Mouse (Mus musculus): Measurements from ENCODE around the gene Tbce. TPM values are rescaled to one million over a fixed set of nuclear protein-coding genes. Genes with fewer than 3 reads are reported as not detected.

The Tbce gene
- total and polyA plus RNA-seq, 3 experiments = 27.2 to 82.1 (median 54.4) TPM

GRCm38 (mm10) chr13:13969796-13970195, 69.6 kb downstream of the Tbce start:
- Histone ChIP-seq H3K79me2 (replicated peaks; ENCODE audit: control insufficient read depth, extremely low read depth, insufficient read depth, poor library complexity, severe bottlenecking) (0 out of 2 replicates have a peak, but pooled peaks cover 4% of the 10 kb centered on the region), H3K4me1 (ENCODE audit: control insufficient read depth in 1 of 2, insufficient read depth in 2 of 2) (peaks cover 9 to 35% of the 10 kb centered on the region in 2 experiments), H3K36me3 (replicated peaks in 1 of 2; ENCODE audit: control insufficient read depth in 1 of 2, insufficient read depth in 1 of 2, low read length in 1 of 2) (peaks cover 9 to 41% of the 10 kb centered on the region in 2 experiments), H3K9ac (ENCODE audit: insufficient read depth, low read depth) (no peak overlapping the region), H3K27me3 (replicated peaks) (no peaks in the 10 kb centered on the region), H3K9me3 (replicated peaks; ENCODE audit: low read length) (no peaks in the 10 kb centered on the region), H3K4me3 (replicated peaks in 1 of 3; ENCODE audit: low read depth in 2 of 3, low read length in 2 of 3, poor library complexity in 1 of 3) (no peak overlapping the region), H3K27ac (ENCODE audit: insufficient read depth, low read depth) (no peak overlapping the region), H3K4me2 (ENCODE audit: insufficient read depth, low read depth, poor library complexity, severe bottlenecking) (no peak overlapping the region)
- DNase-seq (ENCODE audit: extremely low read depth) = no peak
- in situ Hi-C loops (cut with MboI; ENCODE audit: low pct_ligation_motif_present, low pct_unique_long_range_greater_than_20kb, low sequenced_read_pairs) (no loop called here), dilution Hi-C loops (cut with MboI; ENCODE audit: extremely low pct_ligation_motif_present, extremely low pct_unique_long_range_greater_than_20kb, low sequenced_read_pairs) (no loop called here)
- TF ChIP-seq ZNF384 (IDR thresholded peaks at IDR 0.05; ENCODE audit: low read depth, low read length) (no peak), UBTF (IDR thresholded peaks at IDR 0.05; ENCODE audit: low read depth, low read length) (no peak), ZC3H11A (IDR thresholded peaks at IDR 0.05; ENCODE audit: low read depth, low read length) (no peak), MAX (IDR thresholded peaks at IDR 0.05; ENCODE audit: low read length) (no peak), MAZ (IDR thresholded peaks at IDR 0.05; ENCODE audit: low read depth, low read length) (no peak), EP300 (IDR thresholded peaks at IDR 0.05; ENCODE audit: low read length) (no peak), MAFK (IDR thresholded peaks at IDR 0.05; ENCODE audit: insufficient replicate concordance, low read length) (no peak), KAT2A (IDR thresholded peaks at IDR 0.05; ENCODE audit: insufficient replicate concordance, low read length) (no peak), CHD2 (IDR thresholded peaks at IDR 0.05; ENCODE audit: low read length) (no peak), POLR2A (IDR thresholded peaks at IDR 0.05; ENCODE audit: low read depth, low read length) (no peak), CHD1 (IDR thresholded peaks at IDR 0.05; ENCODE audit: low read depth, low read length) (no peak), MXI1 (IDR thresholded peaks at IDR 0.05; ENCODE audit: low read depth, low read length) (no peak), HCFC1 (IDR thresholded peaks at IDR 0.05; ENCODE audit: low read depth, low read length) (no peak), ELF1 (IDR thresholded peaks at IDR 0.05; ENCODE audit: low read depth, low read length) (no peak), IRF4 (IDR thresholded peaks at IDR 0.05; ENCODE audit: low read depth, low read length) (no peak)

GRCm38 (mm10) chr13:13968629-13969111, 70.8 kb downstream of the Tbce start:
- in situ Hi-C loops (cut with MboI; ENCODE audit: low pct_ligation_motif_present, low pct_unique_long_range_greater_than_20kb, low sequenced_read_pairs) = no loop called here
- 0 out of 2 replicates have a peak, but pooled peaks cover 9% of the 10 kb centered on the region for H3K79me2 ChIP-seq (replicated peaks; ENCODE audit: control insufficient read depth, extremely low read depth, insufficient read depth, poor library complexity, severe bottlenecking)
- peak; percentile 74 for DNase-seq (ENCODE audit: extremely low read depth)
- 0 out of 2 replicates have a peak overlapping the region, but pooled peaks have one; percentile 7 for H3K4me2 ChIP-seq (ENCODE audit: insufficient read depth, low read depth, poor library complexity, severe bottlenecking)
- peaks cover 14 to 43% of the 10 kb centered on the region in 2 experiments for H3K36me3 ChIP-seq (replicated peaks in 1 of 2; ENCODE audit: control insufficient read depth in 1 of 2, insufficient read depth in 1 of 2, low read length in 1 of 2)
- peak overlapping the region; percentile 75 for H3K27ac ChIP-seq (ENCODE audit: insufficient read depth, low read depth)
- H3K9ac ChIP-seq (ENCODE audit: insufficient read depth, low read depth) = peak overlapping the region; percentile 36
- no peaks in the 10 kb centered on the region for H3K27me3 ChIP-seq (replicated peaks)
- H3K9me3 ChIP-seq (replicated peaks; ENCODE audit: low read length) = no peaks in the 10 kb centered on the region
- H3K4me1 ChIP-seq (ENCODE audit: control insufficient read depth in 1 of 2, insufficient read depth in 2 of 2) = peaks cover 9 to 35% of the 10 kb centered on the region in 2 experiments
- no peak overlapping the region for H3K4me3 ChIP-seq (replicated peaks in 1 of 3; ENCODE audit: low read depth in 2 of 3, low read length in 2 of 3, poor library complexity in 1 of 3)
- dilution Hi-C loops (cut with MboI; ENCODE audit: extremely low pct_ligation_motif_present, extremely low pct_unique_long_range_greater_than_20kb, low sequenced_read_pairs) = no loop called here
- TF ChIP-seq TBP (conservative IDR thresholded peaks at IDR 0.05; ENCODE audit: low read depth, low read length) = no peak
- TF ChIP-seq RCOR1 (conservative IDR thresholded peaks at IDR 0.05; ENCODE audit: low read depth, low read length) = no peak
- peak; percentile 77 for TF ChIP-seq EP300 (IDR thresholded peaks at IDR 0.05; ENCODE audit: low read length)
- no peak for TF ChIP-seq NELFE (IDR thresholded peaks at IDR 0.05; ENCODE audit: low read depth, low read length)
- TF ChIP-seq POLR2AphosphoS2 (IDR thresholded peaks at IDR 0.05; ENCODE audit: low read depth, low read length) = no peak
- TF ChIP-seq MAZ (IDR thresholded peaks at IDR 0.05; ENCODE audit: low read depth, low read length) = no peak
- TF ChIP-seq ZC3H11A (IDR thresholded peaks at IDR 0.05; ENCODE audit: low read depth, low read length) = no peak
- TF ChIP-seq PAX5 (IDR thresholded peaks at IDR 0.05; ENCODE audit: low read length) = no peak
- TF ChIP-seq KAT2A (IDR thresholded peaks at IDR 0.05; ENCODE audit: insufficient replicate concordance, low read length) = no peak
- TF ChIP-seq MXI1 (IDR thresholded peaks at IDR 0.05; ENCODE audit: low read depth, low read length) = 0 out of 2 replicates have a peak, but pooled peaks have one; percentile 48
- peak; percentile 92 for TF ChIP-seq MYC (IDR thresholded peaks at IDR 0.05; ENCODE audit: low read depth, low read length)
- peak; percentile 46 for TF ChIP-seq IRF4 (IDR thresholded peaks at IDR 0.05; ENCODE audit: low read depth, low read length)
- no peak for TF ChIP-seq GABPA (IDR thresholded peaks at IDR 0.05; ENCODE audit: insufficient replicate concordance, low read depth, low read length)
- no peak; the same call in 1 of the 2 replicates for TF ChIP-seq ETS1 (conservative IDR thresholded peaks at IDR 0.05; ENCODE audit: low read depth, low read length)
- TF ChIP-seq MAX (IDR thresholded peaks at IDR 0.05; ENCODE audit: low read length) = 0 out of 2 replicates have a peak, but pooled peaks have one; percentile 68
- TF ChIP-seq JUN (IDR thresholded peaks at IDR 0.05; ENCODE audit: insufficient read depth, low read depth, low read length) = peak; percentile 30
- no peak for TF ChIP-seq MEF2A (IDR thresholded peaks at IDR 0.05; ENCODE audit: borderline replicate concordance, low read depth, low read length)
- TF ChIP-seq E2F4 (IDR thresholded peaks at IDR 0.05; ENCODE audit: insufficient replicate concordance, low read depth, low read length) = no peak
- TF ChIP-seq MAFK (IDR thresholded peaks at IDR 0.05; ENCODE audit: insufficient replicate concordance, low read length) = peak; percentile 84; the same call in 1 of the 2 replicates
- TF ChIP-seq NRF1 (IDR thresholded peaks at IDR 0.05; ENCODE audit: low read depth, low read length) = no peak
- TF ChIP-seq SMC3 (IDR thresholded peaks at IDR 0.05; ENCODE audit: low read depth, low read length) = no peak
- no peak for TF ChIP-seq RAD21 (IDR thresholded peaks at IDR 0.05; ENCODE audit: low read depth, low read length)
- no peak for TF ChIP-seq UBTF (IDR thresholded peaks at IDR 0.05; ENCODE audit: low read depth, low read length)
- no peak for TF ChIP-seq CHD2 (IDR thresholded peaks at IDR 0.05; ENCODE audit: low read length)
- TF ChIP-seq JUND (conservative IDR thresholded peaks at IDR 0.05; ENCODE audit: low read depth, low read length) = peak; percentile 60
- TF ChIP-seq HCFC1 (IDR thresholded peaks at IDR 0.05; ENCODE audit: low read depth, low read length) = no peak
- TF ChIP-seq ELF1 (IDR thresholded peaks at IDR 0.05; ENCODE audit: low read depth, low read length) = no peak
